Mouse (Mus musculus): Measurements from ENCODE around the gene Srsf3. TPM values are rescaled to one million over a fixed set of nuclear protein-coding genes. Genes with fewer than 3 reads are reported as not detected.

Gene Srsf3
- total RNA-seq, 2 experiments from 2014 or later = 506 to 767 TPM

- ATAC-seq (replicated peaks; ENCODE audit: poor library complexity) = no peak
These were observed 52.2 kb downstream of the Srsf3 start for GRCm38 (mm10) chr17:29084656-29085055.

- no peak for ATAC-seq (replicated peaks; ENCODE audit: poor library complexity)
These were observed 52.8 kb downstream of the Srsf3 start for GRCm38 (mm10) chr17:29085266-29085665.

GRCm38 (mm10) chr17:29086916-29087315 lies 54.5 kb downstream of the Srsf3 start:
- ATAC-seq (replicated peaks; ENCODE audit: poor library complexity) = no peak

- no peak for ATAC-seq (replicated peaks; ENCODE audit: poor library complexity)
These were observed 58.3 kb downstream of the Srsf3 start, which contains the start of gene Cdkn1a for GRCm38 (mm10) chr17:29090776-29091175. Gene Cdkn1a, plus strand, starts transcription at chr17:29090976.

GRCm38 (mm10) chr17:29091348-29091944 lies 59.0 kb downstream of the Srsf3 start:
- ATAC-seq (replicated peaks; ENCODE audit: poor library complexity) = no peak

GRCm38 (mm10) chr17:29092497-29092896 lies 60.1 kb downstream of the Srsf3 start:
- no peak for ATAC-seq (replicated peaks; ENCODE audit: poor library complexity)

Other genes with a start within 250 kb of the Srsf3 start
- 29.5 and 29.9 TPM in 2 replicates for gene Brpf3, start 231.5 kb upstream of the Srsf3 start, total RNA-seq (2015)
- gene Brpf3, start 231.5 kb upstream of the Srsf3 start, total RNA-seq (2017) = 3.4 and 3.9 TPM in 2 replicates
- gene Pnpla1, start 174.2 kb upstream of the Srsf3 start, total RNA-seq (2015) = 0.02 and 0.10 TPM in 2 replicates
- 0.14 TPM in 1 of 2 replicates, not detected in the other for gene Pnpla1, start 174.2 kb upstream of the Srsf3 start, total RNA-seq (2017)
- 0.66 and 1.4 TPM in 2 replicates for gene 4930539E08Rik, start 117.3 kb upstream of the Srsf3 start, total RNA-seq (2015)
- gene 4930539E08Rik, start 117.3 kb upstream of the Srsf3 start, total RNA-seq (2017) = 0.96 and 1.1 TPM in 2 replicates
- 0.66 and 0.77 TPM in 2 replicates for gene Pxt1, start 88.8 kb upstream of the Srsf3 start, total RNA-seq (2015)
- gene Pxt1, start 88.8 kb upstream of the Srsf3 start, total RNA-seq (2017) = 0.27 TPM in 1 of 2 replicates, not detected in the other
- 74.0 and 89.7 TPM in 2 replicates for gene Kctd20, start 80.7 kb upstream of the Srsf3 start, total RNA-seq (2015)
- 130 and 137 TPM in 2 replicates for gene Kctd20, start 80.7 kb upstream of the Srsf3 start, total RNA-seq (2017)
- gene Stk38, start 24.6 kb upstream of the Srsf3 start, total RNA-seq (2015) = 84.6 and 97.1 TPM in 2 replicates
- 50.8 and 85.5 TPM in 2 replicates for gene Stk38, start 24.6 kb upstream of the Srsf3 start, total RNA-seq (2017)
- 7.8 and 11.4 TPM in 2 replicates for gene Cdkn1a, start 58.3 kb downstream of the Srsf3 start, total RNA-seq (2015)
- gene Cdkn1a, start 58.3 kb downstream of the Srsf3 start, total RNA-seq (2017) = 1.3 and 3.6 TPM in 2 replicates
- gene Rab44, start 81.5 kb downstream of the Srsf3 start, total RNA-seq (2015) = 188 and 202 TPM in 2 replicates
- gene Rab44, start 81.5 kb downstream of the Srsf3 start, total RNA-seq (2017) = 286 and 295 TPM in 2 replicates
- 0.64 and 0.90 TPM in 2 replicates for gene Cpne5, start 205.5 kb downstream of the Srsf3 start, total RNA-seq (2015)
- gene Cpne5, start 205.5 kb downstream of the Srsf3 start, total RNA-seq (2017) = 0.96 and 3.5 TPM in 2 replicates
- 67.3 and 73.9 TPM in 2 replicates for gene Ppil1, start 231.6 kb downstream of the Srsf3 start, total RNA-seq (2015)
- 82.0 and 103 TPM in 2 replicates for gene Ppil1, start 231.6 kb downstream of the Srsf3 start, total RNA-seq (2017)
- 85.3 and 97.7 TPM in 2 replicates for gene BC004004, start 236.2 kb downstream of the Srsf3 start, total RNA-seq (2015)
- gene BC004004, start 236.2 kb downstream of the Srsf3 start, total RNA-seq (2017) = 84.9 and 99.2 TPM in 2 replicates